Mouse (Mus musculus): Measurements from ENCODE around the gene Znrd1.

The Znrd1 gene

GRCm38 (mm10) chr17:36971172-36971850 lies 13.0 kb upstream of the Znrd1 start:
- no peak for DNase-seq (ENCODE audit: low read depth, low spot score)

GRCm38 (mm10) chr17:36970316-36970890 lies 12.0 kb upstream of the Znrd1 start:
- no peak for DNase-seq (ENCODE audit: low read depth, low spot score)

- DNase-seq (ENCODE audit: low read depth, low spot score): no peak
Measured at GRCm38 (mm10) chr17:36966875-36967274, 8.5 kb upstream of the Znrd1 start.

GRCm38 (mm10) chr17:36961125-36961524 lies 2.8 kb upstream of the Znrd1 start:
- no peak for DNase-seq (ENCODE audit: low read depth, low spot score)

GRCm38 (mm10) chr17:36958884-36959283 lies 525 bp upstream of the Znrd1 start:
- no peak for DNase-seq (ENCODE audit: low read depth, low spot score)

- DNase-seq (ENCODE audit: low read depth, low spot score): no peak
Measured at GRCm38 (mm10) chr17:36953062-36953461, 5.3 kb downstream of the Znrd1 start.

GRCm38 (mm10) chr17:36952631-36953030 lies 5.7 kb downstream of the Znrd1 start:
- no peak for DNase-seq (ENCODE audit: low read depth, low spot score)

- peak; percentile 99 for DNase-seq (ENCODE audit: low read depth, low spot score)
Measured at GRCm38 (mm10) chr17:36950981-36951947, 7.1 kb downstream of the Znrd1 start, which contains the start of gene Ppp1r11. TSS of gene Ppp1r11 (minus strand) at chr17:36951741.

GRCm38 (mm10) chr17:36949265-36949664 lies 9.1 kb downstream of the Znrd1 start:
- no peak for DNase-seq (ENCODE audit: low read depth, low spot score)

- DNase-seq (ENCODE audit: low read depth, low spot score): no peak
Measured at GRCm38 (mm10) chr17:36948286-36948685, 10.1 kb downstream of the Znrd1 start.

- peak; percentile 45 for DNase-seq (ENCODE audit: low read depth, low spot score)
Measured at GRCm38 (mm10) chr17:36947051-36947819, 11.1 kb downstream of the Znrd1 start.

- DNase-seq (ENCODE audit: low read depth, low spot score): no peak
Measured at GRCm38 (mm10) chr17:36944121-36944775, 14.1 kb downstream of the Znrd1 start.

- DNase-seq (ENCODE audit: low read depth, low spot score): no peak
Measured at GRCm38 (mm10) chr17:36943691-36944090, 14.7 kb downstream of the Znrd1 start.

GRCm38 (mm10) chr17:36942791-36943471 lies 15.4 kb downstream of the Znrd1 start, which contains the start of gene Rnf39:
TSS of gene Rnf39 (plus strand) at chr17:36942918.
- DNase-seq (ENCODE audit: low read depth, low spot score): no peak

GRCm38 (mm10) chr17:36942391-36942790 lies 16.0 kb downstream of the Znrd1 start:
- DNase-seq (ENCODE audit: low read depth, low spot score): no peak

GRCm38 (mm10) chr17:36938056-36938455 lies 20.3 kb downstream of the Znrd1 start:
- DNase-seq (ENCODE audit: low read depth, low spot score): no peak

- DNase-seq (ENCODE audit: low read depth, low spot score): no peak
Measured at GRCm38 (mm10) chr17:36931806-36932205, 26.6 kb downstream of the Znrd1 start.

- DNase-seq (ENCODE audit: low read depth, low spot score): no peak
Measured at GRCm38 (mm10) chr17:36931130-36931529, 27.2 kb downstream of the Znrd1 start.

GRCm38 (mm10) chr17:36930233-36930632 lies 28.1 kb downstream of the Znrd1 start:
- DNase-seq (ENCODE audit: low read depth, low spot score): no peak

- DNase-seq (ENCODE audit: low read depth, low spot score): no peak
Measured at GRCm38 (mm10) chr17:36929236-36929932, 29.0 kb downstream of the Znrd1 start.

Data from mesoderm, embryonic 11.5 days (tissue).